ENCODE assay signal across 15 mouse cellular contexts in the genomic region with DNA sequence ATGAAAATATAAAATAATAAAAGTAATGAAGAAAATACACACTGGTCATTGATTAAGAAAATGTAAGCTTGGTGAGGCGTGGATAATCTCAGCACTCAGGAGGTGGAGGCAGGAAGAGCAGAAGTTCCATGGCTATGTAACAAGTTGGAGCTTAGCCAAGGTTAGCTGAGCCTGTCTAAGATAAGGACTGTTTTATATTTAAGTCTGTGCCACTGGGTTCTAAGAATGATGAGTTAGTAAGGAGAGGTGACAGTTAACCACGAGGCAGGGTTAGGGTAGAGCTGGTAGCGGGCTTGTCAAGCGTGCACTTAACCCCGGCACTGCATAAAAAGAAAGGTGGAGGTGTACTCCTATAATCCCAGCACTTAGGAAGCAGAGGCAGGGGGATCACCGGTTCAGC. TPM values are rescaled to one million over a fixed set of nuclear protein-coding genes. Genes with fewer than 3 reads are reported as not detected.
"Had no signal": no experiment of that assay in that cellular context is flagged by ENCODE, and none has a peak within 500 bp of the region (broad histone marks: within the 10 kb centered on the region; RNA-seq: fewer than 3 reads in every experiment).

No protein-coding gene starts in this region.

- H3K27ac ChIP-seq: kidney, embryonic 15.5 days; left cerebral cortex, adult 2 months; limb, embryonic 15.5 days; liver, embryonic 12.5 days; lung, embryonic 15.5 days; midbrain, embryonic 10.5 days; neural tube, embryonic 15.5 days had no signal

- H3K27me3 ChIP-seq: kidney, embryonic 15.5 days; limb, embryonic 15.5 days; liver, embryonic 12.5 days; lung, embryonic 15.5 days; neural tube, embryonic 15.5 days had no signal

- H3K9me3 ChIP-seq: kidney, embryonic 15.5 days; limb, embryonic 15.5 days; liver, embryonic 12.5 days; lung, embryonic 15.5 days; midbrain, embryonic 10.5 days; neural tube, embryonic 15.5 days had no signal

- ATAC-seq: liver, embryonic 12.5 days had no signal

- DNase-seq: kidney, postnatal 14 days; midbrain, embryonic 14.5 days; right cerebral cortex, adult 18-20 months; right cerebral cortex, postnatal 25 days; thymus, postnatal 4 days had no signal

- H3K9ac ChIP-seq: kidney, embryonic 15.5 days; limb, embryonic 15.5 days; liver, embryonic 12.5 days; lung, embryonic 15.5 days; neural tube, embryonic 15.5 days had no signal

- H3K36me3 ChIP-seq: kidney, embryonic 15.5 days; limb, embryonic 15.5 days; liver, embryonic 12.5 days; lung, embryonic 15.5 days; midbrain, embryonic 10.5 days; neural tube, embryonic 15.5 days had no signal

- H3K4me3 ChIP-seq: kidney, embryonic 15.5 days; left cerebral cortex, adult 2 months; limb, embryonic 15.5 days; liver, embryonic 12.5 days; lung, embryonic 15.5 days; midbrain, embryonic 10.5 days; myocyte; neural tube, embryonic 15.5 days had no signal

- H3K4me1 ChIP-seq: kidney, embryonic 15.5 days; liver, embryonic 12.5 days; lung, embryonic 15.5 days; midbrain, embryonic 10.5 days; neural tube, embryonic 15.5 days had no signal

RNA-seq across cellular contexts. Expression of a gene that starts 51.1 kb away (rescaled TPM):
- polyA plus RNA-seq: liver, embryonic 16.5 days; myocyte; stomach, embryonic 16.5 days had no signal
